Mouse (Mus musculus): ENCODE measurements around the gene Slc7a4. TPM values are rescaled to one million over a fixed set of nuclear protein-coding genes. Genes with fewer than 3 reads are reported as not detected.
A peak's percentile ranks its signal among the peaks of the same experiment; 100 is the strongest.

Gene Slc7a4
- total and polyA plus RNA-seq, 3 experiments: 1.3 TPM; not detected in 2

- DNase-seq (ENCODE audit: extremely low read depth): peak; percentile 99
- peak; percentile 96; the same call in 1 of the 2 replicates for TF ChIP-seq POLR2AphosphoS2 (IDR thresholded peaks at IDR 0.05; ENCODE audit: low read depth, low read length)
- TF ChIP-seq PAX5 (IDR thresholded peaks at IDR 0.05; ENCODE audit: low read length): no peak
- peak; percentile 84 for TF ChIP-seq MYC (IDR thresholded peaks at IDR 0.05; ENCODE audit: low read depth, low read length)
- 0 out of 2 replicates have a peak, but pooled peaks have one; percentile 1 for TF ChIP-seq USF1 (IDR thresholded peaks at IDR 0.05; ENCODE audit: low read depth, low read length)
- TF ChIP-seq ZKSCAN1 (IDR thresholded peaks at IDR 0.05; ENCODE audit: borderline replicate concordance, low read depth, low read length): no peak
- TF ChIP-seq HCFC1 (IDR thresholded peaks at IDR 0.05; ENCODE audit: low read depth, low read length): peak; percentile 88
- TF ChIP-seq TBP (conservative IDR thresholded peaks at IDR 0.05; ENCODE audit: low read depth, low read length): peak; percentile 83
- peak; percentile 83 for TF ChIP-seq SIN3A (IDR thresholded peaks at IDR 0.05; ENCODE audit: low read length)
- no peak for TF ChIP-seq MAFK (IDR thresholded peaks at IDR 0.05; ENCODE audit: insufficient replicate concordance, low read length)
- peak; percentile 100 for TF ChIP-seq ELF1 (IDR thresholded peaks at IDR 0.05; ENCODE audit: low read depth, low read length)
- peak; percentile 96 for TF ChIP-seq MAZ (IDR thresholded peaks at IDR 0.05; ENCODE audit: low read depth, low read length)
- TF ChIP-seq CTCF (conservative IDR thresholded peaks at IDR 0.05 in 1 of 2, IDR thresholded peaks at IDR 0.05 in 1 of 2; ENCODE audit: low read depth in 2 of 2, low read length in 2 of 2): no peak
- no peak for TF ChIP-seq ZNF384 (IDR thresholded peaks at IDR 0.05; ENCODE audit: low read depth, low read length)
- peak; percentile 52; the same call in 1 of the 2 replicates for TF ChIP-seq E2F4 (IDR thresholded peaks at IDR 0.05; ENCODE audit: insufficient replicate concordance, low read depth, low read length)
- TF ChIP-seq MAX (IDR thresholded peaks at IDR 0.05; ENCODE audit: low read length): peak; percentile 52
- peak; percentile 92 for TF ChIP-seq MXI1 (IDR thresholded peaks at IDR 0.05; ENCODE audit: low read depth, low read length)
- peak; percentile 91 for TF ChIP-seq IRF4 (IDR thresholded peaks at IDR 0.05; ENCODE audit: low read depth, low read length)
- no peak for TF ChIP-seq JUND (conservative IDR thresholded peaks at IDR 0.05; ENCODE audit: low read depth, low read length)
- no peak for TF ChIP-seq EP300 (IDR thresholded peaks at IDR 0.05; ENCODE audit: low read length)
- no peak for TF ChIP-seq RAD21 (IDR thresholded peaks at IDR 0.05; ENCODE audit: low read depth, low read length)
- TF ChIP-seq NELFE (IDR thresholded peaks at IDR 0.05; ENCODE audit: low read depth, low read length): peak; percentile 97
- peak; percentile 69 for TF ChIP-seq ETS1 (conservative IDR thresholded peaks at IDR 0.05; ENCODE audit: low read depth, low read length)
- TF ChIP-seq SMC3 (IDR thresholded peaks at IDR 0.05; ENCODE audit: low read depth, low read length): no peak
- TF ChIP-seq KAT2A (IDR thresholded peaks at IDR 0.05; ENCODE audit: insufficient replicate concordance, low read length): peak; percentile 78; the same call in 1 of the 2 replicates
- peak; percentile 96 for TF ChIP-seq NRF1 (IDR thresholded peaks at IDR 0.05; ENCODE audit: low read depth, low read length)
- peak; percentile 99 for TF ChIP-seq POLR2A (IDR thresholded peaks at IDR 0.05; ENCODE audit: low read depth, low read length)
- TF ChIP-seq TCF12 (IDR thresholded peaks at IDR 0.05; ENCODE audit: low read depth, low read length): peak; percentile 81
- TF ChIP-seq USF2 (conservative IDR thresholded peaks at IDR 0.05; ENCODE audit: low read depth, low read length): no peak
- 0 out of 2 replicates have a peak, but pooled peaks have one; percentile 8 for TF ChIP-seq UBTF (IDR thresholded peaks at IDR 0.05; ENCODE audit: low read depth, low read length)
- no peak for TF ChIP-seq ZC3H11A (IDR thresholded peaks at IDR 0.05; ENCODE audit: low read depth, low read length)
- TF ChIP-seq CHD1 (IDR thresholded peaks at IDR 0.05; ENCODE audit: low read depth, low read length): no peak
- TF ChIP-seq CHD2 (IDR thresholded peaks at IDR 0.05; ENCODE audit: low read length): peak; percentile 100
- no peak for TF ChIP-seq JUN (IDR thresholded peaks at IDR 0.05; ENCODE audit: insufficient read depth, low read depth, low read length)
- peak; percentile 95 for TF ChIP-seq BHLHE40 (IDR thresholded peaks at IDR 0.05; ENCODE audit: low read depth, low read length)
- TF ChIP-seq MEF2A (IDR thresholded peaks at IDR 0.05; ENCODE audit: borderline replicate concordance, low read depth, low read length): peak; percentile 65
- TF ChIP-seq GABPA (IDR thresholded peaks at IDR 0.05; ENCODE audit: insufficient replicate concordance, low read depth, low read length): no peak; the same call in 1 of the 2 replicates
- peak; percentile 94 for TF ChIP-seq ZMIZ1 (IDR thresholded peaks at IDR 0.05; ENCODE audit: low read depth, low read length)
- 0 out of 2 replicates have a peak, but pooled peaks have one; percentile 67 for TF ChIP-seq RCOR1 (conservative IDR thresholded peaks at IDR 0.05; ENCODE audit: low read depth, low read length)
- Histone ChIP-seq H3K4me2 (ENCODE audit: insufficient read depth, low read depth, poor library complexity, severe bottlenecking) (peak within 1 kb of the TSS; percentile 84), H3K4me1 (ENCODE audit: control insufficient read depth in 1 of 2, insufficient read depth in 2 of 2) (peaks cover 7 to 48% of the 10 kb centered on the region in 2 experiments; a peak in 3 of 4 replicates), H3K9me3 (replicated peaks; ENCODE audit: low read length) (no peaks in the 10 kb centered on the region), H3K9ac (ENCODE audit: insufficient read depth, low read depth) (peak within 1 kb of the TSS; percentile 94), H3K36me3 (replicated peaks in 1 of 2; ENCODE audit: control insufficient read depth in 1 of 2, insufficient read depth in 1 of 2, low read length in 1 of 2) (peaks cover 31 to 34% of the 10 kb centered on the region in 2 experiments), H3K79me2 (replicated peaks; ENCODE audit: control insufficient read depth, extremely low read depth, insufficient read depth, poor library complexity, severe bottlenecking) (peaks cover 11% of the 10 kb centered on the region; the same call in 1 of the 2 replicates), H3K27ac (ENCODE audit: insufficient read depth, low read depth) (peak within 1 kb of the TSS; percentile 86), H3K27me3 (replicated peaks) (no peaks in the 10 kb centered on the region), H3K4me3 (replicated peaks in 1 of 3; ENCODE audit: low read depth in 2 of 3, low read length in 2 of 3, poor library complexity in 1 of 3) (peak within 1 kb of the TSS; percentile 69 to 91 (median 77))
- dilution Hi-C loops (cut with MboI; ENCODE audit: extremely low pct_ligation_motif_present, extremely low pct_unique_long_range_greater_than_20kb, low sequenced_read_pairs) (no loop called here), in situ Hi-C loops (cut with MboI; ENCODE audit: low pct_ligation_motif_present, low pct_unique_long_range_greater_than_20kb, low sequenced_read_pairs) (loop anchor here (5.0 to 10.0 kb wide), 2 partner anchors 123 to 326 kb away; partner anchors contain the start of genes Pi4ka, Rimbp3, Snap29 and Ube2l3)
These were observed 52.2 kb downstream of the Slc7a4 start, which contains the start of gene Thap7 for GRCm38 (mm10) chr16:17530640-17531288. Gene Thap7 (minus strand): TSS chr16:17531136.
